In the genomic region with DNA sequence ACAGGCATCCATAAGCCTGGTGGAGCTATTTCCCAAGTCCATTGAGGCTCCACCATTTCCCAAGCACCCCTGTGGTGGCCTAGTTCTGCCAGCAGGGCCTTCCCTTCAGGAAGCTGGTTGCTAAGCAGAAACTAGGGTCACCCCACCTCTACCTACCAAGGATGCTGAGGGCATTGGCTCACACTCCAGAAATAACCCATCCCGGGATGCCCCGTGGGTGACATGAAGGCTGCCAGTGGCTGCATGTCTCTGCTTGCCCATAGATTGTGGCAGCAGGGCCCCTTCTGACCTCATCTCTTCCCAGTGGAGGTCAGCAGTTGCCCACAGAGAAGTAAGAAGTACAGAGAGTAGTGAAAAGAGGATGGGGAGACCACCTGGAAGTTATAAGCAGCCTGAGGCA, we compare ENCODE assay signal across 32 mouse cellular contexts. TPM values are rescaled to one million over a fixed set of nuclear protein-coding genes. Genes with fewer than 3 reads are reported as not detected.
DNase-seq lines count a peak whose midpoint lies in the region; ATAC-seq lines count a peak whose summit lies in the region.
"Had no signal": no experiment of that assay in that cellular context is flagged by ENCODE, and none has a peak within 500 bp of the region (broad histone marks: within the 10 kb centered on the region; RNA-seq: fewer than 3 reads in every experiment).

No protein-coding gene starts in this region.

- no peak overlapping the region for H3K4me2 ChIP-seq in heart, embryonic 12.5 days
- no peak overlapping the region for H3K4me2 ChIP-seq in heart, embryonic 11.5 days
- no peak overlapping the region for H3K4me2 ChIP-seq in heart, embryonic 16.5 days (ENCODE audit: low read depth, low read length)
- H3K4me2 ChIP-seq: embryonic facial prominence, embryonic 13.5 days; forebrain, embryonic 12.5 days; forebrain, embryonic 15.5 days; hindbrain, embryonic 14.5 days had no signal

- peaks cover 61% of the 10 kb centered on the region for H3K27me3 ChIP-seq in heart, embryonic 12.5 days (replicated peaks)
- H3K27me3 ChIP-seq in heart, embryonic 11.5 days (ENCODE audit: control insufficient read depth, insufficient read depth, low read length), result peaks cover 9% of the 10 kb centered on the region
- no peaks in the 10 kb centered on the region; the same call in 1 of the 2 replicates for H3K27me3 ChIP-seq in heart, embryonic 16.5 days (ENCODE audit: control insufficient read depth, insufficient read depth, low read length)
- H3K27me3 ChIP-seq: embryonic facial prominence, embryonic 13.5 days; forebrain, embryonic 12.5 days; forebrain, embryonic 15.5 days; Patski had no signal

- H3K9ac ChIP-seq in heart, embryonic 12.5 days, result no peak overlapping the region
- no peak overlapping the region for H3K9ac ChIP-seq in heart, embryonic 11.5 days (ENCODE audit: low read depth, low read length)
- H3K9ac ChIP-seq in heart, embryonic 16.5 days (ENCODE audit: low read length), result no peak overlapping the region
- H3K9ac ChIP-seq: embryonic facial prominence, embryonic 13.5 days; forebrain, embryonic 12.5 days; forebrain, embryonic 15.5 days; hindbrain, embryonic 14.5 days had no signal

- DNase-seq in heart, adult 11 months, result peak; percentile 95
- peak; percentile 21 for DNase-seq in heart, adult 8-10 months (ENCODE audit: low spot score)
- DNase-seq in heart, postnatal 4 days, result peak; percentile 62
- no peak for DNase-seq in kidney, postnatal 36 days
- DNase-seq in gastrocnemius, postnatal 4 days (ENCODE audit: low spot score in 2 of 2), result no peak
- DNase-seq: adrenal gland, postnatal 10 days; adrenal gland, postnatal 36 days; cerebellum, adult 18-20 months; cerebellum, adult 9-10 months; cerebellum, postnatal 14 days; embryo, embryonic 11 days; gastrocnemius, postnatal 25 days; kidney, adult 18-20 months; kidney, adult 9 months had no signal

- no peak overlapping the region for H3K4me3 ChIP-seq in heart, embryonic 12.5 days
- H3K4me3 ChIP-seq in heart, embryonic 11.5 days (ENCODE audit: low read depth, low read length), result no peak overlapping the region
- no peak overlapping the region for H3K4me3 ChIP-seq in heart, embryonic 16.5 days (ENCODE audit: low read length)
- H3K4me3 ChIP-seq: embryonic facial prominence, embryonic 10.5 days; embryonic facial prominence, embryonic 13.5 days; erythroblast, embryonic 14.5 days; forebrain, embryonic 12.5 days; forebrain, embryonic 15.5 days had no signal

- H3K27ac ChIP-seq in heart, embryonic 12.5 days (ENCODE audit: poor library complexity, severe bottlenecking), result no peak overlapping the region
- no peak overlapping the region for H3K27ac ChIP-seq in heart, embryonic 11.5 days (ENCODE audit: low read depth, low read length)
- no peak overlapping the region for H3K27ac ChIP-seq in heart, embryonic 16.5 days (ENCODE audit: low read length)
- H3K27ac ChIP-seq: embryonic facial prominence, embryonic 10.5 days; embryonic facial prominence, embryonic 13.5 days; forebrain, embryonic 12.5 days; forebrain, embryonic 15.5 days; hindbrain, embryonic 14.5 days; hindbrain, postnatal 0 days had no signal

- 0 out of 2 replicates have a peak, but pooled peaks cover 3% of the 10 kb centered on the region for H3K4me1 ChIP-seq in heart, embryonic 12.5 days (replicated peaks)
- H3K4me1 ChIP-seq in heart, embryonic 11.5 days (ENCODE audit: control insufficient read depth, insufficient read depth, low read length), result no peaks in the 10 kb centered on the region
- no peaks in the 10 kb centered on the region; the same call in 1 of the 2 replicates for H3K4me1 ChIP-seq in heart, embryonic 16.5 days (ENCODE audit: control insufficient read depth, insufficient read depth, low read length)
- H3K4me1 ChIP-seq: embryonic facial prominence, embryonic 10.5 days; embryonic facial prominence, embryonic 13.5 days; forebrain, embryonic 12.5 days; forebrain, embryonic 15.5 days had no signal

- WGBS in heart, embryonic 12.5 days, result 60% methylated on average over 2 of the region's 2 CpGs
- WGBS in heart, embryonic 11.5 days (ENCODE audit: insufficient replicate concordance), result 59% methylated on average over 2 of the region's 2 CpGs
- WGBS in heart, embryonic 16.5 days, result 40% methylated on average over 2 of the region's 2 CpGs

- ATAC-seq in heart, embryonic 12.5 days (ENCODE audit: insufficient number of reproducible peaks, low FRiP score), result no peak
- ATAC-seq in heart, embryonic 11.5 days (replicated peaks; ENCODE audit: insufficient number of reproducible peaks, low FRiP score, low TSS enrichment), result no peak
- peak; percentile 69; the same call in 1 of the 2 replicates for ATAC-seq in heart, embryonic 16.5 days (replicated peaks; ENCODE audit: extremely low read depth, insufficient read depth, low FRiP score)
- ATAC-seq: forebrain, embryonic 15.5 days; hindbrain, postnatal 0 days; inflammation-experienced regulatory T-cells, adult 6 months; intestine, embryonic 16.5 days; Patski had no signal

- H3K9me3 ChIP-seq in heart, embryonic 12.5 days (replicated peaks), result no peaks in the 10 kb centered on the region
- no peaks in the 10 kb centered on the region for H3K9me3 ChIP-seq in heart, embryonic 11.5 days (replicated peaks; ENCODE audit: control insufficient read depth, low read length)
- H3K9me3 ChIP-seq in heart, embryonic 16.5 days (replicated peaks; ENCODE audit: control insufficient read depth, low read length), result no peaks in the 10 kb centered on the region
- H3K9me3 ChIP-seq: embryonic facial prominence, embryonic 10.5 days; embryonic facial prominence, embryonic 13.5 days; forebrain, embryonic 12.5 days; forebrain, embryonic 15.5 days; G1E had no signal

- no peaks in the 10 kb centered on the region for H3K36me3 ChIP-seq in heart, embryonic 12.5 days
- H3K36me3 ChIP-seq in heart, embryonic 11.5 days (ENCODE audit: control insufficient read depth, insufficient read depth, low read length), result no peaks in the 10 kb centered on the region
- no peaks in the 10 kb centered on the region for H3K36me3 ChIP-seq in heart, embryonic 16.5 days (ENCODE audit: control insufficient read depth, insufficient read depth)
- H3K36me3 ChIP-seq: embryonic facial prominence, embryonic 10.5 days; embryonic facial prominence, embryonic 13.5 days; forebrain, embryonic 12.5 days; forebrain, embryonic 15.5 days; G1E had no signal

RNA-seq across cellular contexts. Expression of a gene that starts 1.4 kb away (rescaled TPM):
- 0.60 and 1.0 TPM in 2 replicates for polyA plus RNA-seq in heart, embryonic 12.5 days (2016; fragmentation: Nextera tagmentation; extraction: Ambion mirVana)
- total RNA-seq in heart, adult 8-10 months (2022), result not detected
- polyA plus RNA-seq in heart, embryonic 11.5 days (2014; fragmentation: Nextera tagmentation; extraction: Ambion mirVana), result 1.5 TPM in 2 replicates
- polyA plus RNA-seq in heart, embryonic 16.5 days (2015; fragmentation: Nextera tagmentation; extraction: Ambion mirVana), result 0.28 and 0.31 TPM in 2 replicates
- total RNA-seq in heart, postnatal 4 days (2021), result under 1 TPM in 1 of 2 experiments, not detected in 1; 0.14 TPM
- 1 to 10 TPM in 1 of 2 experiments, under 1 TPM in 1; 0.44 to 1.6 TPM for total RNA-seq in gastrocnemius, postnatal 4 days (2021)
- total RNA-seq: common myeloid progenitor, adult 5-6 weeks; G1E; granulocyte monocyte progenitor cell, adult 5-6 weeks; heart, postnatal 14 days had no signal
- polyA plus RNA-seq: erythroblast, embryonic 14.5 days; G1E; inflammation-experienced regulatory T-cells, adult 6 months; Patski had no signal

RNA-seq across cellular contexts. Expression of a gene that starts 39.5 kb away (rescaled TPM):
- polyA plus RNA-seq in heart, embryonic 12.5 days (2016; fragmentation: Nextera tagmentation; extraction: Ambion mirVana), result 0.23 and 0.31 TPM in 2 replicates
- not detected for total RNA-seq in heart, adult 8-10 months (2022)
- 0.42 and 0.44 TPM in 2 replicates for polyA plus RNA-seq in heart, embryonic 11.5 days (2014; fragmentation: Nextera tagmentation; extraction: Ambion mirVana)
- 0.80 and 0.91 TPM in 2 replicates for polyA plus RNA-seq in heart, embryonic 16.5 days (2015; fragmentation: Nextera tagmentation; extraction: Ambion mirVana)
- not detected for total RNA-seq in heart, postnatal 4 days (2021)
- total RNA-seq in gastrocnemius, postnatal 4 days (2021), result under 1 TPM in 1 of 2 experiments, not detected in 1; 0.22 TPM
- total RNA-seq: G1E; gastrocnemius, adult 8-10 months; gastrocnemius, postnatal 25 days had no signal
- polyA plus RNA-seq: G1E had no signal

Comparison
In these comparisons a context has a peak if more than half of its experiments do, and no peak if none do; other contexts are left out.
1. DNase-seq: peak in heart, adult 11 months (single experiment), heart, adult 8-10 months (single experiment) and heart, postnatal 4 days (single experiment); none in kidney, postnatal 36 days (0 of 2) and gastrocnemius, postnatal 4 days (0 of 2).